Mouse (Mus musculus) cerebellum, adult 18-20 months (tissue): ENCODE measurements at regions not wholly inside any gene's neighbourhood (a gene's known extent, or its start where the extent isn't known, plus 50 kb on each side); places are given as distances from the start of the nearest gene placed in this dataset.

Source experiments
- DNase-seq, 2 experiments: peaks; one replicate each; pipeline ENCODE4 v3.0.0; 2021

- no peak for DNase-seq
Observed at GRCm38 (mm10) chr4:95188107-95188506, 136.1 kb upstream of the Jun start.

GRCm38 (mm10) chr4:95191654-95192406 is 139.8 kb upstream of the Jun start:
- no peak for DNase-seq

GRCm38 (mm10) chr4:95192562-95192961 is 140.5 kb upstream of the Jun start:
- no peak for DNase-seq

- DNase-seq: no peak
Observed at GRCm38 (mm10) chr4:95193028-95193427, 141.0 kb upstream of the Jun start.

- DNase-seq: no peak
Observed at GRCm38 (mm10) chr4:95193473-95193872, 141.5 kb upstream of the Jun start.

- DNase-seq: no peak
Observed at GRCm38 (mm10) chr4:95194621-95195455, 142.8 kb upstream of the Jun start.

GRCm38 (mm10) chr4:95196106-95196505 is 144.1 kb upstream of the Jun start:
- DNase-seq: no peak

GRCm38 (mm10) chr4:95197077-95197711 is 145.2 kb upstream of the Jun start:
- no peak for DNase-seq

- no peak for DNase-seq
Observed at GRCm38 (mm10) chr4:95199394-95199793, 147.4 kb upstream of the Jun start.

GRCm38 (mm10) chr4:95200130-95200529 is 148.1 kb upstream of the Jun start:
- DNase-seq: no peak

- no peak for DNase-seq
Observed at GRCm38 (mm10) chr4:95202478-95202877, 150.5 kb upstream of the Jun start.

- no peak for DNase-seq
Observed at GRCm38 (mm10) chr4:95203577-95203976, 151.6 kb upstream of the Jun start.

GRCm38 (mm10) chr4:95205372-95205771 is 153.3 kb upstream of the Jun start:
- DNase-seq: no peak

- no peak for DNase-seq
Observed at GRCm38 (mm10) chr4:95207783-95208182, 155.8 kb upstream of the Jun start.

- no peak for DNase-seq
Observed at GRCm38 (mm10) chr4:95208827-95209226, 156.8 kb upstream of the Jun start.

- no peak for DNase-seq
Observed at GRCm38 (mm10) chr4:95209322-95210119, 157.5 kb upstream of the Jun start.

GRCm38 (mm10) chr4:95212561-95212960 is 160.5 kb upstream of the Jun start:
- DNase-seq: no peak

GRCm38 (mm10) chr4:95213026-95213425 is 161.0 kb upstream of the Jun start:
- DNase-seq: no peak

- no peak for DNase-seq
Observed at GRCm38 (mm10) chr4:95214026-95214425, 162.0 kb upstream of the Jun start.

GRCm38 (mm10) chr4:95215187-95215586 is 163.2 kb upstream of the Jun start:
- DNase-seq: no peak

GRCm38 (mm10) chr4:95230461-95230860 is 178.4 kb upstream of the Jun start:
- DNase-seq: no peak

GRCm38 (mm10) chr4:95233034-95233433 is 181.0 kb upstream of the Jun start:
- DNase-seq: no peak

GRCm38 (mm10) chr4:95234030-95234555 is 182.1 kb upstream of the Jun start:
- no peak for DNase-seq
